Mouse (Mus musculus): ENCODE data around the gene Dhx8. TPM values are rescaled to one million over a fixed set of nuclear protein-coding genes. Genes with fewer than 3 reads are reported as not detected.

Gene Dhx8
- 51.7 and 60.5 TPM in 2 replicates for polyA plus RNA-seq (2016; fragmentation: Nextera tagmentation; extraction: Ambion mirVana)

- H3K4me3 ChIP-seq, result peak within 1 kb of the TSS; percentile 77
- H3K27ac ChIP-seq, result peak within 1 kb of the TSS; percentile 82
- no peaks in the 10 kb centered on the region for H3K9me3 ChIP-seq (replicated peaks)
- peak; percentile 99 for DNase-seq (ENCODE audit: low spot score)
- H3K27me3 ChIP-seq (ENCODE audit: low read depth, poor library complexity, severe bottlenecking), result no peaks in the 10 kb centered on the region
- H3K4me1 ChIP-seq, result peaks cover 9% of the 10 kb centered on the region
- under 1% methylated on average over 51 of the region's 51 CpGs for WGBS
- H3K36me3 ChIP-seq, result peaks cover 34% of the 10 kb centered on the region
Measured at GRCm38 (mm10) chr11:101732518-101733440, at the start of gene Dhx8. TSS of gene Dhx8 (plus strand) at chr11:101732919.

- whole genome bisulfite sequencing, result 68% methylated on average over 13 of the region's 13 CpGs
- no peak for DNase-seq (ENCODE audit: low spot score)
- H3K9me3 ChIP-seq (replicated peaks), result no peaks in the 10 kb centered on the region
Measured at GRCm38 (mm10) chr11:101687351-101688301, 45.1 kb upstream of the Dhx8 start.

GRCm38 (mm10) chr11:101689701-101690113, 43.0 kb upstream of the Dhx8 start:
- 70% methylated on average over 10 of the region's 10 CpGs for WGBS
- Histone ChIP-seq H3K4me1 (peaks cover 7% of the 10 kb centered on the region; the same call in 1 of the 2 replicates), H3K27me3 (ENCODE audit: low read depth, poor library complexity, severe bottlenecking) (no peaks in the 10 kb centered on the region), H3K27ac (no peak overlapping the region), H3K36me3 (no peaks in the 10 kb centered on the region), H3K4me3 (no peak overlapping the region), H3K9me3 (replicated peaks) (no peaks in the 10 kb centered on the region)
- DNase-seq (ENCODE audit: low spot score), result no peak

More at GRCm38 (mm10) chr11:101687351-101688301, 45.1 kb upstream of the Dhx8 start:
- no peak overlapping the region for H3K27ac ChIP-seq
- H3K4me1 ChIP-seq, result peaks cover 7% of the 10 kb centered on the region; the same call in 1 of the 2 replicates
- H3K4me3 ChIP-seq, result no peak overlapping the region
- no peaks in the 10 kb centered on the region for H3K27me3 ChIP-seq (ENCODE audit: low read depth, poor library complexity, severe bottlenecking)
- H3K36me3 ChIP-seq, result no peaks in the 10 kb centered on the region

- H3K27ac ChIP-seq, result no peak overlapping the region
- no peak for DNase-seq (ENCODE audit: low spot score)
- H3K4me1 ChIP-seq, result peaks cover 8% of the 10 kb centered on the region; the same call in 1 of the 2 replicates
- no peaks in the 10 kb centered on the region for H3K9me3 ChIP-seq (replicated peaks)
- H3K27me3 ChIP-seq (ENCODE audit: low read depth, poor library complexity, severe bottlenecking), result peaks cover 1% of the 10 kb centered on the region; the same call in 1 of the 2 replicates
- 81% methylated on average over 5 of the region's 5 CpGs for WGBS
- no peak overlapping the region for H3K4me3 ChIP-seq
- no peaks in the 10 kb centered on the region for H3K36me3 ChIP-seq
Measured at GRCm38 (mm10) chr11:101690326-101690725, 42.4 kb upstream of the Dhx8 start.

GRCm38 (mm10) chr11:101695906-101696661, 36.6 kb upstream of the Dhx8 start:
- H3K4me1 ChIP-seq, result peaks cover 32% of the 10 kb centered on the region
- H3K4me3 ChIP-seq, result peak overlapping the region; percentile 43
- H3K27ac ChIP-seq, result peak overlapping the region; percentile 84
- 6% methylated on average over 20 of the region's 20 CpGs for WGBS
- no peaks in the 10 kb centered on the region for H3K36me3 ChIP-seq
- DNase-seq (ENCODE audit: low spot score), result peak; percentile 55
- H3K27me3 ChIP-seq (ENCODE audit: low read depth, poor library complexity, severe bottlenecking), result peaks cover 4% of the 10 kb centered on the region; the same call in 1 of the 2 replicates
- no peaks in the 10 kb centered on the region for H3K9me3 ChIP-seq (replicated peaks)

DNA sequence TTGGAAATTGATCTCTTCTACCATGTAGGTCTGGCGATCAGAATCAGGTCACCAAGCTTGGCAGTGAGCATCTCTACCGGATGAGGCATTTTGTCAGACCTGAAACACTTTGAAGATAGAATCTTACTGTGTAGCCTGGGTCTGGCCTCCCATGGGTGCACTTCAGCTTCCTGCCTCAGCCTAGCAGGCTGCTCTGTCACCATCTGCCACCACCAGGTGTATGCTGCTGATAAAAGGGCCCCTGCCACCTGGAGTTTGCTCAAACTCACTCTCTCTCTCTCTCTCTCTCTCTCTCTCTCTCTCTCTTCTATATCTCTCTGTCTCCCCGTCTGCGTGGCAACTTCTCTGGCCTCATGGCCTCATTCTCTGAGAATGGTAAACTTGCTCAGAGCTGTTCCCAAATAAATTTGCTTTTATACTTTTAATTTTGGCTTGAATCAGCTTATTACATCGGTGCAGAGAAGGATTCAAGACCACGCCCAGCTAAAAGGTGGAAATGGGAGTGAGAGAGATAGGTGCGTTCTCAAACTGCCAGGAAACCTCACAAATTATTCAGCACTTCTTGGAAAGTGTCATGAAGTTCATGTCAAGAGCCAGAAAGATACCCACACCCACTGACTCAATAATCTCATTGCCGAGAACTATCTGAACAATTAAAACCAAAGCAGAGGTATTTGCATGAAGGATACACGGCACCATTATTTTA, 35.4 kb upstream of the Dhx8 start:
- WGBS, result 92% methylated on average over 9 of the region's 9 CpGs
- no peaks in the 10 kb centered on the region for H3K36me3 ChIP-seq
- 0 out of 2 replicates have a peak overlapping the region, but pooled peaks have one; percentile 84 for H3K27ac ChIP-seq
- DNase-seq (ENCODE audit: low spot score), result no peak
- H3K9me3 ChIP-seq (replicated peaks), result no peaks in the 10 kb centered on the region
- peaks cover 4% of the 10 kb centered on the region; the same call in 1 of the 2 replicates for H3K27me3 ChIP-seq (ENCODE audit: low read depth, poor library complexity, severe bottlenecking)
- H3K4me3 ChIP-seq, result no peak overlapping the region
- H3K4me1 ChIP-seq, result peaks cover 32% of the 10 kb centered on the region

DNA sequence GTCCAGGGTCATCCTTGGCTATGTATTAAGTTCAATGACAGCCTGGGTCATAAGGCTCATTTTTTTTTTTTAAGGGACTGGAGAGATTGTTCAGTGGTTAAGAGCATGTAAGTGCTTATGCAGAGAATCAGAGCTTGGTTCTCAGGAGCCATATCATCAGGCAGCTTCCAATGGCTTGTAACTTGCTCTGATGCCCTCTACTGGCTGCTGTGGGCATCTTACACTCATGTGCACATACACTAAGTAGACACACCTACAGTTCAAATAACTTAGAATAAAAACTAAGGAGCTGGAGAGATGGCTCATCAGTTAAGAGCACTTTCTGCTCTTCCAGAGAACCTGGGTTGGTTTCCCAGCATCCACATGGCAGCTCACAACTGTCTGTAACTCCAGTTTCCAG, 34.6 kb upstream of the Dhx8 start:
- no peaks in the 10 kb centered on the region for H3K9me3 ChIP-seq (replicated peaks)
- H3K4me1 ChIP-seq, result peaks cover 32% of the 10 kb centered on the region
- H3K36me3 ChIP-seq, result no peaks in the 10 kb centered on the region
- no peak overlapping the region for H3K4me3 ChIP-seq
- peaks cover 4% of the 10 kb centered on the region; the same call in 1 of the 2 replicates for H3K27me3 ChIP-seq (ENCODE audit: low read depth, poor library complexity, severe bottlenecking)
- no peak overlapping the region for H3K27ac ChIP-seq
- no peak for DNase-seq (ENCODE audit: low spot score)

DNA sequence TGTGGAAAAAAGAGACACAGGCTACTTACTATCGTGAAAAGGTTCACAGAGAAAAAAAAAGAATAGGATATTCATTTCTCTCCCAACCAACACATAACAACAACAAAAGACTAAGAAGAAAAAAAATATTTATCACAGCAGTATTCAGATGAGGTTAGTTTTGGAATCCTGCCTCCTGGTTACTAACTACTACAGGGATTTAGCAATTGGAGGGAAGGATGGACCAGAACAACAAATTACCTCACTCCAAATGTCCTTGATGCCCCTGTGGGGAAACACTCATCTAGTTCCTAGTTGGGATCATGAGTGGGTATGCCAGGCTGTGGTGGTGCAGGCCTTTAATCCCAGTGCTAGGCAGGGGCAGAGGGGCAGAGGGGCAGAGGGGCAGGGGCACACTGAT, 33.2 kb upstream of the Dhx8 start:
- Histone ChIP-seq H3K4me3 (no peak overlapping the region), H3K4me1 (peaks cover 46% of the 10 kb centered on the region), H3K36me3 (no peaks in the 10 kb centered on the region), H3K9me3 (replicated peaks) (no peaks in the 10 kb centered on the region), H3K27ac (no peak overlapping the region), H3K27me3 (ENCODE audit: low read depth, poor library complexity, severe bottlenecking) (peaks cover 4% of the 10 kb centered on the region; the same call in 1 of the 2 replicates)
- 84% methylated on average over 1 of the region's 1 CpGs for WGBS
- DNase-seq (ENCODE audit: low spot score), result no peak

DNA sequence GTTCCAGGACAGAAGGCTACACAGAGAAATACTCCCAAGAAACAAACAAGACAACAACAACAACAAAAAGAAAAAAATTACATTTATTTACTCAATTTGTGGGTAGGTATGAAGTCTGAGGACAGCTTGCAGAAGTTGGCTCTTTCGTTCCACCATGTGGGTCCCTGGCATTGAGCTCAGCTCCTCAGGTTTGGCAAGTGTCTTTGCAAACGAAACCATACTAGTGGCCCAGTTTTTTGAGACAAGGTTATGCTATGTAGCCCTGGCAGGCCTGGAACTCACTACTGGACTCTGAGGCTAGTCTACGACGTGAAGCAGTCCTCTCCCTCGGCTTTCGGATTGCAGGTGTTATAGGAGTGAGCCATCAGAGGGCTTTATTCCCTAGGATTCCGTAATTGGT, 32.7 kb upstream of the Dhx8 start:
- WGBS, result 30% methylated on average over 7 of the region's 7 CpGs
- DNase-seq (ENCODE audit: low spot score), result no peak
- Histone ChIP-seq H3K36me3 (no peaks in the 10 kb centered on the region), H3K4me1 (peaks cover 50% of the 10 kb centered on the region), H3K27ac (peak overlapping the region; percentile 64), H3K4me3 (no peak overlapping the region), H3K9me3 (replicated peaks) (no peaks in the 10 kb centered on the region), H3K27me3 (ENCODE audit: low read depth, poor library complexity, severe bottlenecking) (peaks cover 4% of the 10 kb centered on the region; the same call in 1 of the 2 replicates)

GRCm38 (mm10) chr11:101700446-101700845, 32.3 kb upstream of the Dhx8 start:
- Histone ChIP-seq H3K36me3 (no peaks in the 10 kb centered on the region), H3K9me3 (replicated peaks) (no peaks in the 10 kb centered on the region), H3K4me3 (no peak overlapping the region), H3K4me1 (peaks cover 48% of the 10 kb centered on the region), H3K27ac (peak overlapping the region; percentile 64), H3K27me3 (ENCODE audit: low read depth, poor library complexity, severe bottlenecking) (peaks cover 1% of the 10 kb centered on the region; the same call in 1 of the 2 replicates)
- DNase-seq (ENCODE audit: low spot score), result no peak
- WGBS, result 22% methylated on average over 12 of the region's 12 CpGs

DNA sequence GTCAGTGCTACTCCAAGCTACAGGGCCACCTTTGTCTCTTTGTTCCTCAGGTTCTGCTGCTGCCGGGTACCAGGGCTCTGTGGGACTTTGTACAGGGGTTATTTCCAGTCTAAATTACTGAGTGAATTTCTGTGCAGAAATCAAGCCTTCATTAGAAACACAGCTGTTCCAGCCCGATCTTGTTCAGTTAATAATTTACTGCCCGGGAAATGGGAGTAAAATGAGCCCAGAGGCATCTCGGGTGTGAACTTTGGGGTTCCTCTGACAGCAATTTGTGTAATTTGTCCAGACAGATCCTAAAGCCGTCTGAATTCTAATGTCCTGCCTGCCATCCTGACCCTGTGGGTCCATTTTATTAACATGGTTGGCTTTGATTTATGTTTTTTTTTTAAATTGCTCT, 28.6 kb upstream of the Dhx8 start:
- Histone ChIP-seq H3K27ac (peak overlapping the region; percentile 78), H3K27me3 (ENCODE audit: low read depth, poor library complexity, severe bottlenecking) (no peaks in the 10 kb centered on the region), H3K4me1 (peaks cover 40% of the 10 kb centered on the region), H3K4me3 (no peak overlapping the region), H3K36me3 (no peaks in the 10 kb centered on the region), H3K9me3 (replicated peaks) (no peaks in the 10 kb centered on the region)
- no peak for DNase-seq (ENCODE audit: low spot score)
- WGBS, result 26% methylated on average over 5 of the region's 5 CpGs

All from limb, embryonic 10.5 days (tissue).